Mouse (Mus musculus) erythroblast, embryonic 14.5 days (primary cell): Measurements from ENCODE around the gene Fam209.

ENCODE experiments used
- GATA1 ChIP-seq: IDR thresholded peaks from 2 replicates; pipeline ENCODE4 v1.6.1; 2012; ENCODE audit warnings: low read length, inconsistent platforms, mixed read lengths
- TAL1 ChIP-seq: IDR thresholded peaks from 3 replicates; pipeline ENCODE4 v1.6.1; 2012; ENCODE audit warnings: low read length, inconsistent platforms, mixed read lengths

- TF ChIP-seq TAL1 (no peak), GATA1 (no peak)
Observed at GRCm38 (mm10) chr2:172462813-172463212, 9.5 kb upstream of the Fam209 start.
